Comparison of ENCODE assay signal across 9 mouse cellular contexts in the genomic region with DNA sequence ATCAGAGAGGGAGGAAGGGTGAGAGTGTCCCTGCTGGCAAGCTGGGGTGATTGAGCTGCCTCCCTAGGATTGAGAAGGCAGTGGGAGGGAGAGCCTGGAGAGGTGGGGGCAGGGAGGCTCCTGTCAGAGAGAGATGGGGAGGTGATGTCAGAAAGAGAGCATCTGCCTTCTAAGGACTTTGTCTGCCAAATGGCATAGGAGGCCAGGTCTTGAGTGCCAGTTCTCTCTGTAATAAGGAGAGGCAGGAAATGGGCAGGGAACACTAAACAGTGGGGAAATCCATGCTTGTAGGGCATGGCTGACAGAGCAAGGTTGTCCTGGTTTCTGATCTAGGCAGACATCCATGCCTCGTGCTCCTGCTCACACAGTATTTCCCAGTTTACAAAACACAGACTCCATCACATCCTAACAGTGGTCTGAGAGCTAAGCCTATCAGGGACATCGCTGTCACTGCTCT.
DNase-seq lines count a peak whose midpoint lies in the region; ATAC-seq and TF ChIP-seq lines count a peak whose summit lies in the region.
"Had no signal": no experiment of that assay in that cellular context is flagged by ENCODE, and none has a peak within 500 bp of the region (broad histone marks: within the 10 kb centered on the region; RNA-seq: fewer than 3 reads in every experiment).

No protein-coding gene starts in this region.

- no peak for TF ChIP-seq EP300 in heart, adult 2 months (IDR thresholded peaks at IDR 0.05; ENCODE audit: insufficient read depth, low read depth, low read length)

- intact Hi-C loops in heart, adult 2 months (cut with DNase I): no loop called here

- ATAC-seq in heart, embryonic 12.5 days (ENCODE audit: insufficient number of reproducible peaks, low FRiP score): no peak
- peak; percentile 58 for ATAC-seq in hindbrain, embryonic 16.5 days
- no peak for ATAC-seq in inflammation-experienced regulatory T-cells, adult 6 months

- peak; percentile 26 to 49 for DNase-seq in heart, adult 2 months
- DNase-seq in urinary bladder, postnatal 14 days (ENCODE audit: low spot score): peak; percentile 4
- DNase-seq in urinary bladder, adult 2 months (ENCODE audit: low spot score): no peak
- DNase-seq in limb, embryonic 10.5 days (ENCODE audit: low spot score): no peak
- DNase-seq in right cerebral cortex, postnatal 10 days (ENCODE audit: low spot score in 2 of 2): no peak

- H3K27ac ChIP-seq in heart, adult 2 months: no peak overlapping the region
- H3K27ac ChIP-seq in heart, embryonic 12.5 days (ENCODE audit: poor library complexity, severe bottlenecking): no peak overlapping the region
- H3K27ac ChIP-seq in hindbrain, embryonic 16.5 days (ENCODE audit: low read depth, low read length): peak overlapping the region; percentile 44; the same call in 1 of the 2 replicates
- H3K27ac ChIP-seq in limb, embryonic 10.5 days: no peak overlapping the region
- H3K27ac ChIP-seq: limb, embryonic 12.5 days had no signal

- H3K36me3 ChIP-seq in heart, adult 2 months (ENCODE audit: control insufficient read depth, insufficient read depth, low read length): peaks cover 19% of the 10 kb centered on the region
- peaks cover 8% of the 10 kb centered on the region; the same call in 1 of the 2 replicates for H3K36me3 ChIP-seq in heart, embryonic 12.5 days
- no peaks in the 10 kb centered on the region for H3K36me3 ChIP-seq in hindbrain, embryonic 16.5 days (ENCODE audit: control insufficient read depth, insufficient read depth, low read length)
- no peaks in the 10 kb centered on the region for H3K36me3 ChIP-seq in limb, embryonic 10.5 days
- H3K36me3 ChIP-seq: limb, embryonic 12.5 days had no signal

- H3K4me1 ChIP-seq in heart, adult 2 months (ENCODE audit: control insufficient read depth, insufficient read depth, low read length): peaks cover 6% of the 10 kb centered on the region
- peaks cover 31% of the 10 kb centered on the region for H3K4me1 ChIP-seq in heart, embryonic 12.5 days (replicated peaks)
- no peaks in the 10 kb centered on the region for H3K4me1 ChIP-seq in hindbrain, embryonic 16.5 days (ENCODE audit: control insufficient read depth, insufficient read depth, low read depth, low read length)
- peaks cover 11% of the 10 kb centered on the region; the same call in 1 of the 2 replicates for H3K4me1 ChIP-seq in limb, embryonic 10.5 days
- H3K4me1 ChIP-seq: limb, embryonic 12.5 days had no signal

- 52% methylated on average over 2 of the region's 2 CpGs for WGBS in heart, adult 2 months
- WGBS in heart, embryonic 12.5 days: 51% methylated on average over 2 of the region's 2 CpGs
- WGBS in hindbrain, embryonic 16.5 days: 65% methylated on average over 2 of the region's 2 CpGs
- WGBS in limb, embryonic 10.5 days: 53% methylated on average over 2 of the region's 2 CpGs

- no peak for TF ChIP-seq POLR2A in heart, adult 2 months (IDR thresholded peaks at IDR 0.05; ENCODE audit: insufficient read depth, low read depth, low read length)

- H3K79me2 ChIP-seq in heart, adult 2 months (replicated peaks; ENCODE audit: control insufficient read depth, insufficient read depth, low read length): no peaks in the 10 kb centered on the region

- H3K9ac ChIP-seq in heart, adult 2 months (ENCODE audit: low read depth, low read length): no peak overlapping the region
- no peak overlapping the region for H3K9ac ChIP-seq in heart, embryonic 12.5 days
- no peak overlapping the region for H3K9ac ChIP-seq in hindbrain, embryonic 16.5 days (ENCODE audit: low read depth, low read length)
- H3K9ac ChIP-seq: limb, embryonic 12.5 days had no signal

- no peaks in the 10 kb centered on the region for H3K9me3 ChIP-seq in heart, embryonic 12.5 days (replicated peaks)
- H3K9me3 ChIP-seq in hindbrain, embryonic 16.5 days (ENCODE audit: control insufficient read depth, low read length): no peaks in the 10 kb centered on the region
- no peaks in the 10 kb centered on the region for H3K9me3 ChIP-seq in limb, embryonic 10.5 days (replicated peaks)

- H3K4me3 ChIP-seq in heart, adult 2 months: no peak overlapping the region
- H3K4me3 ChIP-seq in heart, embryonic 12.5 days: no peak overlapping the region
- H3K4me3 ChIP-seq in hindbrain, embryonic 16.5 days (ENCODE audit: low read length): no peak overlapping the region
- no peak overlapping the region for H3K4me3 ChIP-seq in limb, embryonic 10.5 days
- H3K4me3 ChIP-seq: limb, embryonic 12.5 days had no signal

- 0 out of 2 replicates have a peak, but pooled peaks have one; percentile 3 for TF ChIP-seq CTCF in heart, adult 2 months (IDR thresholded peaks at IDR 0.05)

- H3K27me3 ChIP-seq in heart, adult 2 months (ENCODE audit: control insufficient read depth, insufficient read depth, low read length): no peaks in the 10 kb centered on the region
- no peaks in the 10 kb centered on the region for H3K27me3 ChIP-seq in heart, embryonic 12.5 days (replicated peaks)
- no peaks in the 10 kb centered on the region for H3K27me3 ChIP-seq in hindbrain, embryonic 16.5 days (replicated peaks; ENCODE audit: control insufficient read depth, insufficient read depth, low read length)
- H3K27me3 ChIP-seq in limb, embryonic 10.5 days (ENCODE audit: low read depth, poor library complexity, severe bottlenecking): no peaks in the 10 kb centered on the region
- H3K27me3 ChIP-seq: limb, embryonic 12.5 days had no signal

- no peak overlapping the region for H3K4me2 ChIP-seq in heart, embryonic 12.5 days
- no peak overlapping the region for H3K4me2 ChIP-seq in hindbrain, embryonic 16.5 days (ENCODE audit: low read length)
- H3K4me2 ChIP-seq: limb, embryonic 12.5 days had no signal

Comparison
In these comparisons a context has a peak if more than half of its experiments do, and no peak if none do; other contexts are left out.
1. DNase-seq: peak in heart, adult 2 months (2 of 2) and urinary bladder, postnatal 14 days (single experiment); none in urinary bladder, adult 2 months (single experiment), limb, embryonic 10.5 days (single experiment) and right cerebral cortex, postnatal 10 days (0 of 2).